Comparison of ENCODE assay signal across 8 mouse cellular contexts in the genomic region with DNA sequence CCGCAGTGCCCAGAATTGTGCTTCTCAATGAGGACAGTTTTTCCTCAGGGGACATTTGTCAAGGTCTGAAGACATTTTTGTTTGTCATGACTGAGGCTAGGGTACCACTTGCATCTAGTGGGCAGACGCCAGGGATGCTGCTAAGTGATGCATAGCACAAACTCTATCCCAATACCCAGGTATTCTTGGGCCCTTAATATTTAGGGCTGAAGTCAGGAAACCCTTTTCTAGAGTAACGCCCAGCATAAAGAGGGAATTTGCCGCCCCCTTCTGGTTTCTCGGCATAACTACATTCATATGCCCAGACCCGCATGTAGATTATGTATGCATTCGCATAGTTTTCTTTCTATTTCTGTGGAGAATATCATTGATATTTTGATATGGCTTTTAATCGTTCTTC. TPM values are rescaled to one million over a fixed set of nuclear protein-coding genes. Genes with fewer than 3 reads are reported as not detected.
DNase-seq lines count a peak whose midpoint lies in the region; ATAC-seq and TF ChIP-seq lines count a peak whose summit lies in the region.

No protein-coding gene starts in this region.

- no peak overlapping the region for H3K27ac ChIP-seq in embryonic facial prominence, embryonic 14.5 days (replicated peaks; ENCODE audit: low read depth, low read length)
- H3K27ac ChIP-seq in neural tube, embryonic 13.5 days (replicated peaks) = no peak overlapping the region

- ATAC-seq in CD4-positive, CD25-positive, alpha-beta regulatory T cell, adult 4 months = peak; percentile 78
- ATAC-seq in embryonic facial prominence, embryonic 14.5 days (ENCODE audit: low read depth) = no peak
- ATAC-seq in neural tube, embryonic 13.5 days (ENCODE audit: low read depth) = peak; percentile 43; the same call in 1 of the 2 replicates

- no peak overlapping the region for H3K9ac ChIP-seq in embryonic facial prominence, embryonic 14.5 days (ENCODE audit: low read depth, low read length)
- no peak overlapping the region for H3K9ac ChIP-seq in neural tube, embryonic 13.5 days

- no peaks in the 10 kb centered on the region for H3K4me1 ChIP-seq in embryonic facial prominence, embryonic 14.5 days (ENCODE audit: control insufficient read depth, insufficient read depth, low read length)
- no peaks in the 10 kb centered on the region for H3K4me1 ChIP-seq in neural tube, embryonic 13.5 days (replicated peaks)

- no peaks in the 10 kb centered on the region for H3K9me3 ChIP-seq in embryonic facial prominence, embryonic 14.5 days (ENCODE audit: control insufficient read depth, low read length)
- no peaks in the 10 kb centered on the region for H3K9me3 ChIP-seq in neural tube, embryonic 13.5 days

- peak; percentile 70 for DNase-seq in 3T3-L1 (ENCODE audit: low read depth, low spot score)
- peak; percentile 76 for DNase-seq in brain, embryonic 14.5 days (ENCODE audit: low read depth)
- DNase-seq in embryonic facial prominence, embryonic 14.5 days (ENCODE audit: low spot score) = peak; percentile 57
- peak; percentile 86 for DNase-seq in induced T-regulatory cell, adult 2 months (ENCODE audit: low read depth)
- DNase-seq in left cerebral cortex, postnatal 4 days = peak; percentile 47
- DNase-seq in thymus, postnatal 36 days = peak; percentile 52 to 53

- TF ChIP-seq CTCF in brain, embryonic 14.5 days (IDR thresholded peaks at IDR 0.05; ENCODE audit: borderline replicate concordance, extremely low read depth, insufficient read depth, insufficient read length) = peak; percentile 68; the same call in 1 of the 2 replicates

- intact Hi-C loops in left cerebral cortex, postnatal 4 days (cut with DNase I) = loop anchor here (5.0 kb wide), 1 partner anchor 59 kb away; no protein-coding TSS in a partner anchor

- no peak for TF ChIP-seq POLR2A in brain, embryonic 14.5 days (IDR thresholded peaks at IDR 0.05; ENCODE audit: borderline replicate concordance, extremely low read depth, insufficient read depth, insufficient read length, poor library complexity, severe bottlenecking)

- WGBS in embryonic facial prominence, embryonic 14.5 days = 27% methylated on average over 8 of the region's 8 CpGs
- WGBS in neural tube, embryonic 13.5 days = 28% methylated on average over 8 of the region's 8 CpGs

- H3K4me3 ChIP-seq in embryonic facial prominence, embryonic 14.5 days (ENCODE audit: low read depth, low read length) = no peak overlapping the region
- no peak overlapping the region for H3K4me3 ChIP-seq in neural tube, embryonic 13.5 days

- no peak overlapping the region for H3K4me2 ChIP-seq in embryonic facial prominence, embryonic 14.5 days (ENCODE audit: low read depth, low read length)
- H3K4me2 ChIP-seq in neural tube, embryonic 13.5 days = no peak overlapping the region

- no peaks in the 10 kb centered on the region for H3K36me3 ChIP-seq in embryonic facial prominence, embryonic 14.5 days (ENCODE audit: control insufficient read depth, insufficient read depth, low read length)
- H3K36me3 ChIP-seq in neural tube, embryonic 13.5 days = no peaks in the 10 kb centered on the region

- no peaks in the 10 kb centered on the region for H3K27me3 ChIP-seq in embryonic facial prominence, embryonic 14.5 days (replicated peaks; ENCODE audit: control insufficient read depth, insufficient read depth, low read length)
- H3K27me3 ChIP-seq in neural tube, embryonic 13.5 days = no peaks in the 10 kb centered on the region

RNA-seq across cellular contexts. Expression of a gene that starts 7.8 kb away (rescaled TPM):
- polyA plus RNA-seq in CD4-positive, CD25-positive, alpha-beta regulatory T cell, adult 4 months (2017; shearing (Covaris generic)) = 1 to 10 TPM in 1 of 2 experiments, under 1 TPM in 1; 0.55 to 1.3 TPM
- not detected in 2 replicates for polyA plus RNA-seq in brain, embryonic 14.5 days (2012; rRNA removed)
- 0.35 TPM in 1 of 2 replicates, not detected in the other for polyA plus RNA-seq in embryonic facial prominence, embryonic 14.5 days (2014; fragmentation: Nextera tagmentation; extraction: Ambion mirVana)
- under 1 TPM; 0.08 to 0.22 TPM for total RNA-seq in left cerebral cortex, postnatal 4 days (2021)
- polyA plus RNA-seq in neural tube, embryonic 13.5 days (2015; fragmentation: Nextera tagmentation; extraction: Ambion mirVana) = not detected in 2 replicates

RNA-seq across cellular contexts. Expression of a gene that starts 31.7 kb away (rescaled TPM):
- polyA plus RNA-seq in CD4-positive, CD25-positive, alpha-beta regulatory T cell, adult 4 months (2017; shearing (Covaris generic)) = not detected
- polyA plus RNA-seq in brain, embryonic 14.5 days (2012; rRNA removed) = 0.08 TPM in 1 of 2 replicates, not detected in the other
- not detected in 2 replicates for polyA plus RNA-seq in embryonic facial prominence, embryonic 14.5 days (2014; fragmentation: Nextera tagmentation; extraction: Ambion mirVana)
- not detected for total RNA-seq in left cerebral cortex, postnatal 4 days (2021)
- not detected in 2 replicates for polyA plus RNA-seq in neural tube, embryonic 13.5 days (2015; fragmentation: Nextera tagmentation; extraction: Ambion mirVana)

RNA-seq across cellular contexts. Expression of a gene that starts 40.4 kb away (rescaled TPM):
- 100 to 1,000 TPM in 1 of 2 experiments, 10 to 100 TPM in 1; 52.9 to 159 TPM for polyA plus RNA-seq in CD4-positive, CD25-positive, alpha-beta regulatory T cell, adult 4 months (2017; shearing (Covaris generic))
- polyA plus RNA-seq in brain, embryonic 14.5 days (2012; rRNA removed) = 0.08 and 0.19 TPM in 2 replicates
- 0.31 TPM in 1 of 2 replicates, not detected in the other for polyA plus RNA-seq in embryonic facial prominence, embryonic 14.5 days (2014; fragmentation: Nextera tagmentation; extraction: Ambion mirVana)
- under 1 TPM in 1 of 2 experiments, not detected in 1; 0.22 TPM for total RNA-seq in left cerebral cortex, postnatal 4 days (2021)
- polyA plus RNA-seq in neural tube, embryonic 13.5 days (2015; fragmentation: Nextera tagmentation; extraction: Ambion mirVana) = 0.18 and 0.35 TPM in 2 replicates

Comparison
In these comparisons a context has a peak if more than half of its experiments do, and no peak if none do; other contexts are left out.
1. RNA of a gene that starts 40.4 kb away (polyA plus RNA-seq): 52.9 to 159 TPM in CD4-positive, CD25-positive, alpha-beta regulatory T cell, adult 4 months; 0.18 to 0.35 TPM in neural tube, embryonic 13.5 days, 0.31 TPM in embryonic facial prominence, embryonic 14.5 days and 0.08 to 0.19 TPM in brain, embryonic 14.5 days; every median in the first group is over 10 times any median in the second.
2. Peak in every context shown above with its lines, with median percentiles within 50 percentile points of each other: DNase-seq.